Mouse (Mus musculus) liver, adult 2 months (tissue): ENCODE data around the gene Ccdc148.

ENCODE experiments used
- CTCF ChIP-seq: fragments of 200-500 bp; IDR thresholded peaks from 2 replicates; pipeline ENCODE4 v1.5.1; 2011; ENCODE audit warnings: low read depth, low read length, control low read depth
- POLR2A ChIP-seq: fragments of 200-500 bp; IDR thresholded peaks from 2 replicates; pipeline ENCODE4 v1.6.1; 2011; ENCODE audit warnings: low read length, control low read depth; ENCODE audit not compliant: insufficient read depth; ENCODE audit errors: extremely low read depth

DNA sequence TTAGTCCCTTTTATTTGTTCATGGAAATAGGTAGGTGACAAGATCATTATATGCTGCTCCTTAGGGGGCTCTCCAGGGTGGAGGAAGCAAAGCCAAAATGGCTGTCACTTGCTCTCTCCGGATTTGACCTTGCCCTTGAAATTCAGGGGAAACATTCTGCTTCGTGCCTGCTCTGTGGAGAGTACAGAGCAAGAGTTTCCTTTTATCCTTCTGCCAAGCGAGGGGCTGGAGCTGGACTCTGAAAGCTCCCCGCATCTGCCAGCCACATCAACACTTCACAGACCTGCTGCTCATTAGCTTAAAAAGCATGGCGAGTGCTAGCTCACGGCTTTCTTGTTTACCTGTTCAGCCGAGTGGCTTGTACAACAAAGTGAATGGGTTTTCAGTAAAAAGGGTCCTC, 373.1 kb downstream of the Ccdc148 start:
- no peak for TF ChIP-seq CTCF
- no peak for TF ChIP-seq POLR2A
